Mouse (Mus musculus) myocyte (in vitro differentiated cells): ENCODE results near the gene 2210016F16Rik. TPM values are rescaled to one million over a fixed set of nuclear protein-coding genes. Genes with fewer than 3 reads are reported as not detected.
"Not testable (repeated sequence)": the region's sequence is repeated elsewhere in the genome, so short reads cannot be mapped to it uniquely, and the experiment has no call there.

Experiments
- H3K27me3 ChIP-seq: one replicate; pipeline ENCODE4 v1.6.1; 2011; ENCODE audit not compliant: control insufficient read depth, insufficient read depth, insufficient read length
- H3K36me3 ChIP-seq: one replicate; pipeline ENCODE4 v1.6.1; 2011; ENCODE audit not compliant: control insufficient read depth, insufficient read depth
- H3K4me2 ChIP-seq: one replicate; pipeline ENCODE4 v1.6.1; 2011; ENCODE audit warnings: low read depth, control low read depth
- H3K4me3 ChIP-seq: one replicate; pipeline ENCODE4 v1.5.1; 2011; ENCODE audit warnings: mild to moderate bottlenecking, control low read depth, moderate library complexity
- H3K79me2 ChIP-seq: one replicate; pipeline ENCODE4 v1.6.1; 2011; ENCODE audit not compliant: control insufficient read depth, insufficient read depth
- H3ac ChIP-seq: one replicate; pipeline ENCODE4 v1.6.1; 2011; ENCODE audit not compliant: control insufficient read depth, insufficient read length
- CEBPB ChIP-seq: IDR thresholded peaks from 2 replicates; pipeline ENCODE4 v1.6.1; 2011; ENCODE audit warnings: mild to moderate bottlenecking, moderate library complexity; ENCODE audit not compliant: poor library complexity, insufficient read depth, severe bottlenecking
- E2F4 ChIP-seq: IDR thresholded peaks from one replicate; pipeline ENCODE4 v1.6.1; 2011; ENCODE audit warnings: mild to moderate bottlenecking, control low read depth, moderate library complexity; ENCODE audit not compliant: insufficient read depth
- MAX ChIP-seq: IDR thresholded peaks from one replicate; pipeline ENCODE4 v1.6.1; 2011; ENCODE audit warnings: low read depth, mild to moderate bottlenecking, control low read depth
- MYOD1 ChIP-seq, 3 experiments: IDR thresholded peaks; one replicate each; pipeline ENCODE4 v1.6.1; 2011; ENCODE audit warnings: control low read depth in 2 of 3, low read depth in 2 of 3, mild to moderate bottlenecking in 2 of 3, moderate library complexity in 1 of 3; ENCODE audit not compliant: insufficient read length in 2 of 3, control insufficient read depth in 1 of 3
- MYOG ChIP-seq, 3 experiments: IDR thresholded peaks; one replicate each; pipeline ENCODE4 v1.6.1; 2011; ENCODE audit warnings: control low read depth in 2 of 3, low read depth in 2 of 3, mild to moderate bottlenecking in 2 of 3; ENCODE audit not compliant: insufficient read length in 2 of 3, control insufficient read depth in 1 of 3, insufficient read depth in 1 of 3
- POLR2A ChIP-seq: IDR thresholded peaks from one replicate; pipeline ENCODE4 v1.6.1; 2011; ENCODE audit warnings: low read depth, mild to moderate bottlenecking, control low read depth, moderate library complexity; ENCODE audit not compliant: insufficient read length
- POLR2AphosphoS2 ChIP-seq: IDR thresholded peaks from one replicate; pipeline ENCODE4 v1.6.1; 2011; ENCODE audit warnings: low read depth, control low read depth; ENCODE audit not compliant: insufficient read length
- REST ChIP-seq: IDR thresholded peaks from one replicate; pipeline ENCODE4 v1.6.1; 2011; ENCODE audit warnings: mild to moderate bottlenecking, control low read depth, moderate library complexity; ENCODE audit not compliant: insufficient read depth, insufficient read length
- SRF ChIP-seq: IDR thresholded peaks from one replicate; pipeline ENCODE4 v1.6.1; 2011; ENCODE audit warnings: low read depth; ENCODE audit not compliant: control insufficient read depth, insufficient read length
- TCF12 ChIP-seq: IDR thresholded peaks from one replicate; pipeline ENCODE4 v1.6.1; 2011; ENCODE audit warnings: mild to moderate bottlenecking, control low read depth; ENCODE audit not compliant: poor library complexity, insufficient read depth, severe bottlenecking
- TCF3 ChIP-seq: IDR thresholded peaks from one replicate; pipeline ENCODE4 v1.6.1; 2011; ENCODE audit warnings: low read depth, control low read depth; ENCODE audit not compliant: insufficient read length
- USF1 ChIP-seq: IDR thresholded peaks from one replicate; pipeline ENCODE4 v1.6.1; 2011; ENCODE audit warnings: low read depth, mild to moderate bottlenecking, control low read depth, moderate library complexity
- polyA plus RNA-seq: library from polyadenylated mRNA; unstranded; fragments of >200 nt; fragmentation: generic; extraction: Trizol; gene quantifications from one replicate; pipeline ENCODE4 v1.2.1, GENCODE M21; 2012; ENCODE audit warnings: missing spikeins

2210016F16Rik gene
- polyA plus RNA-seq, 1 experiment, result 3.7 TPM

GRCm38 (mm10) chr13:58418656-58419055, 33.6 kb upstream of the 2210016F16Rik start:
- Histone ChIP-seq H3ac (no peak overlapping the region), H3K4me2 (no peak overlapping the region), H3K4me3 (no peak overlapping the region), H3K27me3 (no peaks in the 10 kb centered on the region), H3K36me3 (no peaks in the 10 kb centered on the region), H3K79me2 (no peaks in the 10 kb centered on the region)
- TF ChIP-seq TCF3 (no peak), POLR2A (no peak), MYOD1 (IDR thresholded peaks at IDR 0.05; ENCODE audit: control insufficient read depth in 1 of 3, insufficient read length in 2 of 3, low read depth in 2 of 3) (no peak), MYOG (IDR thresholded peaks at IDR 0.05; ENCODE audit: control insufficient read depth in 1 of 3, insufficient read depth in 1 of 3, insufficient read length in 2 of 3, low read depth in 2 of 3) (no peak), POLR2AphosphoS2 (no peak), TCF12 (no peak), USF1 (no peak), MAX (no peak), SRF (no peak), CEBPB (no peak), REST (no peak)

GRCm38 (mm10) chr13:58415838-58416237, 30.8 kb upstream of the 2210016F16Rik start:
- Histone ChIP-seq H3K4me2 (peak overlapping the region; percentile 51), H3K27me3 (no peaks in the 10 kb centered on the region), H3K4me3 (no peak overlapping the region), H3ac (no peak overlapping the region), H3K36me3 (peaks cover 5% of the 10 kb centered on the region), H3K79me2 (no peaks in the 10 kb centered on the region)
- peak; percentile 51 for TF ChIP-seq TCF12
- peak in 2 of 3 experiments; percentile 34 to 65 for TF ChIP-seq MYOG (IDR thresholded peaks at IDR 0.05; ENCODE audit: control insufficient read depth in 1 of 3, insufficient read depth in 1 of 3, insufficient read length in 2 of 3, low read depth in 2 of 3)
- no peak for TF ChIP-seq POLR2AphosphoS2
- TF ChIP-seq MYOD1 (IDR thresholded peaks at IDR 0.05; ENCODE audit: control insufficient read depth in 1 of 3, insufficient read length in 2 of 3, low read depth in 2 of 3), result peak in 2 of 3 experiments; percentile 58 to 77

- no peaks in the 10 kb centered on the region for H3K79me2 ChIP-seq
- TF ChIP-seq MYOG (IDR thresholded peaks at IDR 0.05; ENCODE audit: control insufficient read depth in 1 of 3, insufficient read depth in 1 of 3, insufficient read length in 2 of 3, low read depth in 2 of 3) (peak in 2 of 3 experiments; percentile 51 to 73), SRF (no peak), TCF12 (peak; percentile 76), TCF3 (peak; percentile 74), CEBPB (no peak), E2F4 (no peak), MYOD1 (IDR thresholded peaks at IDR 0.05; ENCODE audit: control insufficient read depth in 1 of 3, insufficient read length in 2 of 3, low read depth in 2 of 3) (peak; percentile 45 to 83 (median 66))
- no peak overlapping the region for H3K4me3 ChIP-seq
- H3ac ChIP-seq, result no peak overlapping the region
- H3K36me3 ChIP-seq, result peaks cover 9% of the 10 kb centered on the region
- H3K4me2 ChIP-seq, result peak overlapping the region; percentile 51
- H3K27me3 ChIP-seq, result no peaks in the 10 kb centered on the region
Observed at GRCm38 (mm10) chr13:58415374-58415773, 30.3 kb upstream of the 2210016F16Rik start.

GRCm38 (mm10) chr13:58411073-58411472, 26.0 kb upstream of the 2210016F16Rik start:
- H3ac ChIP-seq, result no peak overlapping the region
- peaks cover 9% of the 10 kb centered on the region for H3K79me2 ChIP-seq
- peaks cover 15% of the 10 kb centered on the region for H3K36me3 ChIP-seq
- H3K4me2 ChIP-seq, result no peak overlapping the region
- H3K4me3 ChIP-seq, result no peak overlapping the region
- H3K27me3 ChIP-seq, result no peaks in the 10 kb centered on the region
- no peak for TF ChIP-seq POLR2A
- TF ChIP-seq USF1, result no peak
- TF ChIP-seq MYOG (IDR thresholded peaks at IDR 0.05; ENCODE audit: control insufficient read depth in 1 of 3, insufficient read depth in 1 of 3, insufficient read length in 2 of 3, low read depth in 2 of 3), result no peak
- TF ChIP-seq MYOD1 (IDR thresholded peaks at IDR 0.05; ENCODE audit: control insufficient read depth in 1 of 3, insufficient read length in 2 of 3, low read depth in 2 of 3), result no peak
- TF ChIP-seq MAX, result no peak
- no peak for TF ChIP-seq CEBPB
- TF ChIP-seq POLR2AphosphoS2, result no peak
- TF ChIP-seq TCF12, result no peak

GRCm38 (mm10) chr13:58403243-58403642, 18.2 kb upstream of the 2210016F16Rik start, which contains the start of gene Hnrnpk:
Gene Hnrnpk (minus strand): TSS chr13:58403343.
- Histone ChIP-seq H3ac (peak within 1 kb of the TSS; percentile 74), H3K4me2 (peak within 1 kb of the TSS; percentile 68), H3K4me3 (peak within 1 kb of the TSS; percentile 79), H3K36me3 (peaks cover 18% of the 10 kb centered on the region), H3K79me2 (peaks cover 73% of the 10 kb centered on the region)
- H3K27me3 ChIP-seq, result not testable (repeated sequence)
